Mouse (Mus musculus): ENCODE results near the gene Gm21958.
A peak's percentile ranks its signal among the peaks of the same experiment; 100 is the strongest.
"Not testable (repeated sequence)": the region's sequence is repeated elsewhere in the genome, so short reads cannot be mapped to it uniquely, and the experiment has no call there.

Gene Gm21958

GRCm38 (mm10) chr3:54723741-54724500, 9.8 kb upstream of the Gm21958 start:
- no peak for DNase-seq (ENCODE audit: low spot score in 2 of 2)

- DNase-seq (ENCODE audit: low spot score in 2 of 2): no peak
These were observed 4.8 kb upstream of the Gm21958 start for GRCm38 (mm10) chr3:54718947-54719346.

GRCm38 (mm10) chr3:54717348-54717747, 3.2 kb upstream of the Gm21958 start:
- no peak for DNase-seq (ENCODE audit: low spot score in 2 of 2)

GRCm38 (mm10) chr3:54715461-54715860, 1.3 kb upstream of the Gm21958 start:
- DNase-seq (ENCODE audit: low spot score in 2 of 2): no peak

- DNase-seq (ENCODE audit: low spot score in 2 of 2): no peak
These were observed 5.2 kb downstream of the Gm21958 start for GRCm38 (mm10) chr3:54708972-54709371.

GRCm38 (mm10) chr3:54704106-54704505, 10.0 kb downstream of the Gm21958 start:
- not testable (repeated sequence) for DNase-seq (ENCODE audit: low spot score in 2 of 2)

GRCm38 (mm10) chr3:54699759-54700301, 14.3 kb downstream of the Gm21958 start:
- no peak for DNase-seq (ENCODE audit: low spot score in 2 of 2)

GRCm38 (mm10) chr3:54693056-54693415, 21.1 kb downstream of the Gm21958 start:
- no peak for DNase-seq (ENCODE audit: low spot score in 2 of 2)

- DNase-seq (ENCODE audit: low spot score in 2 of 2): peak; percentile 86 to 91
These were observed 21.7 kb downstream of the Gm21958 start, which contains the start of gene Supt20 for GRCm38 (mm10) chr3:54692202-54693055. Gene Supt20 (plus strand): TSS chr3:54692807.

GRCm38 (mm10) chr3:54689091-54689490, 25.1 kb downstream of the Gm21958 start:
- DNase-seq (ENCODE audit: low spot score in 2 of 2): no peak

GRCm38 (mm10) chr3:54687245-54687644, 26.9 kb downstream of the Gm21958 start:
- DNase-seq (ENCODE audit: low spot score in 2 of 2): no peak

- no peak for DNase-seq (ENCODE audit: low spot score in 2 of 2)
These were observed 29.0 kb downstream of the Gm21958 start for GRCm38 (mm10) chr3:54685202-54685601.

- no peak for DNase-seq (ENCODE audit: low spot score in 2 of 2)
These were observed 32.6 kb downstream of the Gm21958 start for GRCm38 (mm10) chr3:54681310-54682204.

GRCm38 (mm10) chr3:54676818-54677217, 37.3 kb downstream of the Gm21958 start:
- DNase-seq (ENCODE audit: low spot score in 2 of 2): no peak

GRCm38 (mm10) chr3:54672557-54673529, 41.3 kb downstream of the Gm21958 start:
- peak; percentile 24 to 46 for DNase-seq (ENCODE audit: low spot score in 2 of 2)

- DNase-seq (ENCODE audit: low spot score in 2 of 2): no peak
These were observed 42.0 kb downstream of the Gm21958 start for GRCm38 (mm10) chr3:54672111-54672510.

GRCm38 (mm10) chr3:54669559-54669958, 44.6 kb downstream of the Gm21958 start:
- DNase-seq (ENCODE audit: low spot score in 2 of 2): no peak

GRCm38 (mm10) chr3:54668722-54669121, 45.4 kb downstream of the Gm21958 start:
- DNase-seq (ENCODE audit: low spot score in 2 of 2): no peak

- DNase-seq (ENCODE audit: low spot score in 2 of 2): no peak
These were observed 46.0 kb downstream of the Gm21958 start for GRCm38 (mm10) chr3:54668141-54668540.

Data from frontal cortex, postnatal 10 days (tissue).